Mouse (Mus musculus) forebrain, postnatal 0 days (tissue): ENCODE measurements around the gene Zcchc2. TPM values are rescaled to one million over a fixed set of nuclear protein-coding genes. Genes with fewer than 3 reads are reported as not detected.

Experiments used
- ATAC-seq: fragments of 200-750 bp; cut with Nextera tagmentation; 2 replicates; pipeline ENCODE4 v1.8.0; 2017; ENCODE audit warnings: mild to moderate bottlenecking, moderate library complexity
- DNase-seq: peaks from one replicate; pipeline ENCODE4 v3.0.0-alpha.2; 2015
- H3K27ac ChIP-seq: fragments of 300-500 bp; sonication (generic); 2 replicates; pipeline ENCODE4 v1.5.1; 2014; ENCODE audit warnings: low read depth, mild to moderate bottlenecking, antibody characterized with exemption, low read length, moderate library complexity, mixed read lengths
- H3K27me3 ChIP-seq: fragments of 300-500 bp; sonication (generic); 2 replicates; pipeline ENCODE4 v1.6.1; 2014; ENCODE audit warnings: mild to moderate bottlenecking, low read length, mixed read lengths; ENCODE audit not compliant: insufficient read depth
- H3K36me3 ChIP-seq: fragments of 300-500 bp; sonication (generic); 2 replicates; pipeline ENCODE4 v1.6.1; 2014; ENCODE audit warnings: mild to moderate bottlenecking, moderate library complexity; ENCODE audit not compliant: insufficient read depth
- H3K4me1 ChIP-seq: fragments of 300-500 bp; sonication (generic); 2 replicates; pipeline ENCODE4 v1.6.1; 2014; ENCODE audit warnings: antibody characterized with exemption; ENCODE audit not compliant: insufficient read depth
- H3K4me2 ChIP-seq: fragments of 300-500 bp; sonication (generic); 2 replicates; pipeline ENCODE4 v1.6.1; 2014; ENCODE audit warnings: low read depth, mild to moderate bottlenecking, moderate library complexity
- H3K4me3 ChIP-seq: fragments of 300-500 bp; sonication (generic); 2 replicates; pipeline ENCODE4 v1.5.1; 2014; ENCODE audit warnings: low read depth, low read length, mixed read lengths
- H3K9ac ChIP-seq: fragments of 300-500 bp; sonication (generic); 2 replicates; pipeline ENCODE4 v1.6.1; 2014; ENCODE audit warnings: mild to moderate bottlenecking
- H3K9me3 ChIP-seq: fragments of 300-500 bp; sonication (generic); 2 replicates; pipeline ENCODE4 v1.6.1; 2016; ENCODE audit warnings: low read length
- CTCF ChIP-seq: sonication (generic); IDR thresholded peaks from 2 replicates; pipeline ENCODE4 v1.5.1; 2016; ENCODE audit warnings: antibody characterized with exemption, control low read depth, low read depth
- WGBS: fragments of 180-500 bp; shearing (Covaris S2); extraction: QIAGEN DNeasy Blood & Tissue Kit; methylation state at CpG from one replicate; pipeline ENCODE4 v1.1.7; 2014; 5-methylcytosine and 5-hydroxymethylcytosine counted together
- polyA plus RNA-seq: library from polyadenylated mRNA; unstranded; fragments of >200 nt; fragmentation: Nextera tagmentation; extraction: Ambion mirVana; gene quantifications from 2 replicates; pipeline ENCODE4 v1.2.1, GENCODE M21; 2015
- total RNA-seq: library from RNA; depleted of rRNA; stranded (reverse); fragments of >200 nt; gene quantifications from 2 replicates; pipeline ENCODE4 v1.2.3, GENCODE M21; 2014; rRNA removed

Gene Zcchc2
- total and polyA plus RNA-seq, 2 experiments from 2014 or later: 2.0 to 14.2 TPM

GRCm38 (mm10) chr1:106073166-106073565, 83.0 kb downstream of the Zcchc2 start:
- Histone ChIP-seq H3K4me3 (no peak overlapping the region), H3K27me3 (no peaks in the 10 kb centered on the region), H3K27ac (no peak overlapping the region), H3K4me1 (no peaks in the 10 kb centered on the region), H3K4me2 (no peak overlapping the region), H3K9ac (no peak overlapping the region), H3K9me3 (no peaks in the 10 kb centered on the region), H3K36me3 (no peaks in the 10 kb centered on the region)
- no peak for TF ChIP-seq CTCF
- 73% methylated on average over 7 of the region's 7 CpGs for WGBS
- ATAC-seq (no peak), DNase-seq (no peak)

- no peak for TF ChIP-seq CTCF
Measured at GRCm38 (mm10) chr1:106074141-106074540, 83.9 kb downstream of the Zcchc2 start.

GRCm38 (mm10) chr1:106074656-106075055, 84.5 kb downstream of the Zcchc2 start:
- DNase-seq (no peak), ATAC-seq (no peak)
- TF ChIP-seq CTCF: no peak
- Histone ChIP-seq H3K4me3 (no peak overlapping the region), H3K36me3 (no peaks in the 10 kb centered on the region), H3K9me3 (no peaks in the 10 kb centered on the region), H3K9ac (no peak overlapping the region), H3K4me2 (no peak overlapping the region), H3K4me1 (no peaks in the 10 kb centered on the region), H3K27me3 (no peaks in the 10 kb centered on the region), H3K27ac (no peak overlapping the region)
- WGBS: 95% methylated on average over 5 of the region's 5 CpGs

More at GRCm38 (mm10) chr1:106074141-106074540, 83.9 kb downstream of the Zcchc2 start:
- ATAC-seq: no peak
- Histone ChIP-seq H3K9me3 (no peaks in the 10 kb centered on the region), H3K4me1 (no peaks in the 10 kb centered on the region), H3K4me3 (no peak overlapping the region), H3K36me3 (no peaks in the 10 kb centered on the region), H3K4me2 (no peak overlapping the region), H3K9ac (no peak overlapping the region), H3K27me3 (no peaks in the 10 kb centered on the region), H3K27ac (no peak overlapping the region)
- DNase-seq: no peak
- 76% methylated on average over 7 of the region's 7 CpGs for WGBS

- no peaks in the 10 kb centered on the region for H3K27me3 ChIP-seq
- TF ChIP-seq CTCF: no peak
- no peak overlapping the region for H3K9ac ChIP-seq
- H3K4me1 ChIP-seq: no peaks in the 10 kb centered on the region
- WGBS: 85% methylated on average over 3 of the region's 3 CpGs
- no peaks in the 10 kb centered on the region for H3K9me3 ChIP-seq
- H3K4me3 ChIP-seq: no peak overlapping the region
- no peak for DNase-seq
- no peak overlapping the region for H3K27ac ChIP-seq
- no peak overlapping the region for H3K4me2 ChIP-seq
- no peak for ATAC-seq
- no peaks in the 10 kb centered on the region for H3K36me3 ChIP-seq
Measured at GRCm38 (mm10) chr1:106076641-106077040, 86.4 kb downstream of the Zcchc2 start.

- H3K4me2 ChIP-seq: no peak overlapping the region
- H3K27me3 ChIP-seq: no peaks in the 10 kb centered on the region
- H3K27ac ChIP-seq: no peak overlapping the region
- TF ChIP-seq CTCF: no peak
- H3K36me3 ChIP-seq: no peaks in the 10 kb centered on the region
- 91% methylated on average over 3 of the region's 3 CpGs for WGBS
- no peak for DNase-seq
- H3K4me3 ChIP-seq: no peak overlapping the region
- H3K4me1 ChIP-seq: no peaks in the 10 kb centered on the region
- no peak for ATAC-seq
- H3K9ac ChIP-seq: no peak overlapping the region
- no peaks in the 10 kb centered on the region for H3K9me3 ChIP-seq
Measured at GRCm38 (mm10) chr1:106077166-106077565, 87.0 kb downstream of the Zcchc2 start.

Other genes starting within 250 kb of the Zcchc2 start
- 2.2 and 2.3 TPM in 2 replicates for gene Tnfrsf11a, start 209.7 kb upstream of the Zcchc2 start, total RNA-seq
- gene Tnfrsf11a, start 209.7 kb upstream of the Zcchc2 start, polyA plus RNA-seq: 0.62 and 0.77 TPM in 2 replicates
- 23.5 and 32.5 TPM in 2 replicates for gene Phlpp1, start 181.3 kb downstream of the Zcchc2 start, total RNA-seq
- gene Phlpp1, start 181.3 kb downstream of the Zcchc2 start, polyA plus RNA-seq: 3.6 and 5.1 TPM in 2 replicates